Mouse (Mus musculus) bone marrow, adult 2 months (tissue): Measurements from ENCODE around the gene 1700003E16Rik.

Experiments
- CTCF ChIP-seq: fragments of 200-500 bp; IDR thresholded peaks from 2 replicates; pipeline ENCODE4 v1.5.1; 2011; ENCODE audit warnings: low read length, control low read depth; ENCODE audit not compliant: control insufficient read depth, insufficient read depth
- POLR2A ChIP-seq: fragments of 200-500 bp; IDR thresholded peaks from 2 replicates; pipeline ENCODE4 v1.6.1; 2011; ENCODE audit warnings: low read depth, mild to moderate bottlenecking, control low read depth, low read length, borderline replicate concordance; ENCODE audit not compliant: control insufficient read depth

GRCm38 (mm10) chr6:83127419-83127818 lies 28.8 kb upstream of the 1700003E16Rik start:
- TF ChIP-seq CTCF (peak; percentile 25; the same call in 1 of the 2 replicates), POLR2A (no peak)
